ENCODE assay signal across 8 mouse cellular contexts in genomic region chr10:54074247-54074608, GRCm38 (mm10). TPM values are rescaled to one million over a fixed set of nuclear protein-coding genes. Genes with fewer than 3 reads are reported as not detected.
DNase-seq lines count a peak whose midpoint lies in the region; ATAC-seq lines count a peak whose summit lies in the region.

No protein-coding gene starts in this region.

- H3K4me2 ChIP-seq in neural tube, embryonic 11.5 days (ENCODE audit: low read depth): peak overlapping the region; percentile 99
- H3K4me2 ChIP-seq in liver, embryonic 13.5 days: peak overlapping the region; percentile 92
- peak overlapping the region; percentile 87 for H3K4me2 ChIP-seq in stomach, embryonic 14.5 days (replicated peaks; ENCODE audit: low read depth, low read length)

- DNase-seq in neural tube, embryonic 11.5 days (ENCODE audit: low spot score): no peak
- no peak for DNase-seq in neural tube, embryonic 10.5 days (ENCODE audit: extremely low spot score, low spot score)
- peak; percentile 25 for DNase-seq in c-Kit-positive CD71-positive TER-119-positive erythroid progenitor cells, embryonic 14.5 days (ENCODE audit: low spot score)
- no peak for DNase-seq in hindbrain, embryonic 10.5 days (ENCODE audit: low spot score)
- DNase-seq in liver, embryonic 13.5 days: peak; percentile 18
- no peak for DNase-seq in cerebellum, postnatal 14 days
- DNase-seq in left cerebral cortex, adult 11 months (ENCODE audit: low spot score): no peak

- H3K27me3 ChIP-seq in neural tube, embryonic 11.5 days (ENCODE audit: control insufficient read depth, insufficient read depth, low read length): peaks cover 3% of the 10 kb centered on the region; the same call in 1 of the 2 replicates
- H3K27me3 ChIP-seq in hindbrain, embryonic 10.5 days (ENCODE audit: insufficient read depth, poor library complexity, severe bottlenecking): peaks cover 19% of the 10 kb centered on the region
- 0 out of 2 replicates have a peak, but pooled peaks cover 4% of the 10 kb centered on the region for H3K27me3 ChIP-seq in liver, embryonic 13.5 days
- H3K27me3 ChIP-seq in stomach, embryonic 14.5 days (ENCODE audit: control insufficient read depth, insufficient read depth, low read length): no peaks in the 10 kb centered on the region

- peaks cover 6% of the 10 kb centered on the region; the same call in 1 of the 2 replicates for H3K4me1 ChIP-seq in neural tube, embryonic 11.5 days (ENCODE audit: control insufficient read depth, insufficient read depth, low read length)
- peaks cover 23% of the 10 kb centered on the region for H3K4me1 ChIP-seq in hindbrain, embryonic 10.5 days (replicated peaks)
- peaks cover 57% of the 10 kb centered on the region for H3K4me1 ChIP-seq in liver, embryonic 13.5 days (replicated peaks)
- H3K4me1 ChIP-seq in stomach, embryonic 14.5 days (ENCODE audit: control insufficient read depth, insufficient read depth, low read length): peaks cover 16% of the 10 kb centered on the region

- peak overlapping the region; percentile 54 for H3K9ac ChIP-seq in neural tube, embryonic 11.5 days (ENCODE audit: low read length)
- H3K9ac ChIP-seq in liver, embryonic 13.5 days: peak overlapping the region; percentile 99
- H3K9ac ChIP-seq in stomach, embryonic 14.5 days (replicated peaks; ENCODE audit: low read depth, low read length): peak overlapping the region; percentile 70

- H3K9me3 ChIP-seq in neural tube, embryonic 11.5 days (ENCODE audit: control insufficient read depth, low read length): no peaks in the 10 kb centered on the region
- no peaks in the 10 kb centered on the region for H3K9me3 ChIP-seq in hindbrain, embryonic 10.5 days
- H3K9me3 ChIP-seq in liver, embryonic 13.5 days (replicated peaks): no peaks in the 10 kb centered on the region
- no peaks in the 10 kb centered on the region for H3K9me3 ChIP-seq in stomach, embryonic 14.5 days (ENCODE audit: control insufficient read depth, low read depth, low read length)

- H3K4me3 ChIP-seq in neural tube, embryonic 11.5 days (ENCODE audit: low read depth, low read length): peak overlapping the region; percentile 68
- H3K4me3 ChIP-seq in hindbrain, embryonic 10.5 days: peak overlapping the region; percentile 84
- peak overlapping the region; percentile 99 for H3K4me3 ChIP-seq in liver, embryonic 13.5 days (replicated peaks)
- peak overlapping the region; percentile 89 for H3K4me3 ChIP-seq in stomach, embryonic 14.5 days (ENCODE audit: low read depth, low read length)

- ATAC-seq in neural tube, embryonic 11.5 days (ENCODE audit: insufficient read depth, low FRiP score, low TSS enrichment): no peak
- ATAC-seq in liver, embryonic 13.5 days (ENCODE audit: low read depth): peak; percentile 3; the same call in 1 of the 2 replicates
- no peak for ATAC-seq in stomach, embryonic 14.5 days (ENCODE audit: insufficient number of reproducible peaks, insufficient read depth, low FRiP score, low read depth)

- no peak overlapping the region for H3K27ac ChIP-seq in neural tube, embryonic 11.5 days (ENCODE audit: low read depth, low read length)
- peak overlapping the region; percentile 81; the same call in 1 of the 2 replicates for H3K27ac ChIP-seq in hindbrain, embryonic 10.5 days
- H3K27ac ChIP-seq in liver, embryonic 13.5 days: peak overlapping the region; percentile 83
- peak overlapping the region; percentile 55; the same call in 1 of the 2 replicates for H3K27ac ChIP-seq in stomach, embryonic 14.5 days (ENCODE audit: low read length)

- under 1% methylated on average over 14 of the region's 14 CpGs for WGBS in neural tube, embryonic 11.5 days
- under 1% methylated on average over 14 of the region's 14 CpGs for WGBS in hindbrain, embryonic 10.5 days
- under 1% methylated on average over 14 of the region's 14 CpGs for WGBS in liver, embryonic 13.5 days (ENCODE audit: insufficient replicate concordance)
- WGBS in stomach, embryonic 14.5 days: 1% methylated on average over 14 of the region's 14 CpGs

- no peaks in the 10 kb centered on the region for H3K36me3 ChIP-seq in neural tube, embryonic 11.5 days (ENCODE audit: control insufficient read depth, insufficient read depth, low read length)
- H3K36me3 ChIP-seq in hindbrain, embryonic 10.5 days: no peaks in the 10 kb centered on the region
- peaks cover 22% of the 10 kb centered on the region for H3K36me3 ChIP-seq in liver, embryonic 13.5 days
- H3K36me3 ChIP-seq in stomach, embryonic 14.5 days (ENCODE audit: control insufficient read depth, insufficient read depth, low read length): no peaks in the 10 kb centered on the region

RNA-seq across cellular contexts. Expression of gene Man1a, which starts 2.2 kb away (rescaled TPM):
- 2.3 and 2.8 TPM in 2 replicates for polyA plus RNA-seq in neural tube, embryonic 11.5 days (2014; fragmentation: Nextera tagmentation; extraction: Ambion mirVana)
- polyA plus RNA-seq in hindbrain, embryonic 10.5 days (2016; fragmentation: Nextera tagmentation; extraction: Ambion mirVana): 2.0 and 2.1 TPM in 2 replicates
- 8.2 and 11.2 TPM in 2 replicates for polyA plus RNA-seq in liver, embryonic 13.5 days (2015; fragmentation: Nextera tagmentation; extraction: Ambion mirVana)
- polyA plus RNA-seq in stomach, embryonic 14.5 days (2014; fragmentation: Nextera tagmentation; extraction: Ambion mirVana): 16.9 and 17.4 TPM in 2 replicates

Comparison
In these comparisons a context has a peak if more than half of its experiments do, and no peak if none do; other contexts are left out.
1. DNase-seq: peak in c-Kit-positive CD71-positive TER-119-positive erythroid progenitor cells, embryonic 14.5 days (single experiment) and liver, embryonic 13.5 days (single experiment); none in neural tube, embryonic 11.5 days (single experiment), neural tube, embryonic 10.5 days (single experiment), hindbrain, embryonic 10.5 days (single experiment), cerebellum, postnatal 14 days (0 of 2) and left cerebral cortex, adult 11 months (single experiment).
2. Peak in every context shown above with its lines, with median percentiles within 50 percentile points of each other: H3K4me2 ChIP-seq, H3K4me3 ChIP-seq and H3K9ac ChIP-seq.